Mouse (Mus musculus): ENCODE data around the gene Mettl7b.

DNA sequence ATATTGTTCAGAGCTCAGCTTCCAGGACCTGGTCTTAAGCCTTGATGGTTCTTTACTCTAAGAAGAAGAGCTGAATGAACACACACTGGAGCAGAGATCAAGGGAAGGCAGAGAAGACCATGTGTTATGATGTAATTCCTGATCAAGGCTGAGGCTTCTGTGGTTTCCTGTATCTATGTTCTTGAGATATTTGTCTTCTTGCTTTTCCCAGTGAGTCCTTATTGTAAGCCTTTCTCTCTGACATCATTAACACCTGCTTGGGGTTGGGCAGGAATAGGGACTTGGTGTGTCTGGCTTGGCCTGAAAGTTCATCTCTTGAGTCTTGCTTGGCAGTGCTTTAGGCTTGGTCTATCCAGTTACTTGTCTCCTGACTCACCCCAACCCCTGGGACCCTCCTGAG, 30.2 kb upstream of the Mettl7b start:
- TF ChIP-seq POLR2A (IDR thresholded peaks at IDR 0.05; ENCODE audit: borderline replicate concordance, control insufficient read depth, low read depth, low read length) (no peak), CTCF (IDR thresholded peaks at IDR 0.05; ENCODE audit: control insufficient read depth, insufficient read depth, low read length) (no peak)

All from bone marrow, adult 2 months (tissue).